Mouse (Mus musculus) B cell, adult 2 months (primary cell): ENCODE data around the gene Uaca.

Source experiments
- DNase-seq, 2 experiments: peaks; one replicate each; pipeline ENCODE4 v3.0.0; 2022

Gene Uaca

DNA sequence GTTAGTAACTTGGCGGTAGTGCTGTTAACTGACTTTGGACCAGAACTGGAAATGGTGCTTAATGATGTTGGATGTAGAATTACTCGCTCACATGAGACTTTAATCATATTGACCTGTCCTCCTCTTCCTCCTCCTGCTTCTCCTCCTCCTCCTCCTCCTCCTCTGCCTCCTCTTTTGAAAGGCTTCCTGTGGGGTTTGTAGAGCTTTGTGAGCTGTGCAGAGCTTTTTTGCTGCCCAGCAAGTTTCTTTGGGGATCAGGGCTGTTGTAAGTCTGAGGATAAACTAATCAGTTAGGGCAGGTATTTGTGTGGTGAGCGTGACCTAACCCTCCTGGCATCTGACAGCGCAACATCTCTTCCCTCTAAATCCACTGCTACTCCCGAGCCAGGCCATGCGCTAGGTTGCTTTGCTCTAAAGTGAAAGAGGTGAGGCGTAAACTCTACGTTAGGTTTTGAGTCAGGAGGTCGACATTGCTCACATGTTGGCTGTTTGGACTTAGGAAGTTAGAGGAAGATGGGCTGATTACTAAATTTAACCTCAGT, 44.1 kb downstream of the Uaca start:
- no peak for DNase-seq

GRCm38 (mm10) chr9:60841393-60841792, 47.1 kb downstream of the Uaca start:
- no peak for DNase-seq

- no peak for DNase-seq
Measured at GRCm38 (mm10) chr9:60843415-60844076, 49.2 kb downstream of the Uaca start.

- DNase-seq = no peak
Measured at GRCm38 (mm10) chr9:60848730-60849129, 54.4 kb downstream of the Uaca start.

- no peak for DNase-seq
Measured at GRCm38 (mm10) chr9:60849986-60850385, 55.6 kb downstream of the Uaca start.

DNA sequence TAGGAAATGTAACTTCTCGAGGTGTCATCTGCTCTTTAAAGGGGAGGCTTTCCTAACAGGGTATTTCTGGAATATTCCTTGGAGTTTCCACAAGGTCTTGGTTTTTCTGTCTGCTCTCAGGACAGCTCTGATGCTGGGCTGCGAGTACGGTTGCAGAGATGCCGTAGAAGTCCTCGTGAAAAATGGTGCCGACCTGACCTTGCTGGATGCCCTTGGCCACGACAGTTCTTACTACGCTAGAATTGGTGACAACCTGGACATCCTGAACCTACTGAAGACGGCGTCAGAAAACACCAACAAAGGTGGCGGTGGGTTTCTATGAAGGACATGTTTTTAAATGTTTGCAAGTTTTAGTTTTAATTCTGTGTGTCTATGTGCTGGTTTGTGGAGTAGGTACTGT, 59.9 kb downstream of the Uaca start:
- no peak for DNase-seq

GRCm38 (mm10) chr9:60857833-60858232, 63.5 kb downstream of the Uaca start:
- peak; percentile 39 to 43 for DNase-seq

DNA sequence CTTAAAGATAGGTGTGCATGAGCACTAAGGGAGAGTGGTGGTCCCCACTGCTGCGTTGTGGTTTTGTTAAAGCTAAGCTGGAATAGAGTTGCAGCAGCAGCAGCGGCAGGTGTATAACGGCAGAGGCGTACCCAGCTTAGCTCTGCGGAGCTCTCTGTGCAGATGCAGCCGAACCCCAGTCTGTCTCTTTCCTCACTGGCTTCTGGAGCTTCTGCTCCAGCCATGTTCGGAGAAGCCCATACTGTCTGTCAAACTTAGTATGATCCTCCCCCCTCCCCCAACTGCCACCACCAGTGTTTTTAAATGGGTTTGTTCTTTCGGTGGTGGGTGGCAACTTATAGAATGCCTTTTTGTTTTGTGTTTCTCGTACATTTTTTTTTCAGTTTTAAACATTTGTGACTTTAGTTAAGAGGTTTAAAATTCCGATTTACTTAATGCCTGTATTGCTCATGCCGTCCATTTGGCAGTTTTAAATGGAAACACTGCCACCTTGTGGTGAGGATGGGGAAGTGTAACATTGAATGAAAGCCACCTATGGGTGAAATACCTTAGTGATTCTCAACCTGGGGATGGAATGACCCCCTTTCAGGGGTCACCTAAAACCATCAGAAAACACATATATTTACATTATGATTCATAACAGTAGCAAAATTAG, 64.1 kb downstream of the Uaca start:
- DNase-seq = peak; percentile 66 to 70

DNA sequence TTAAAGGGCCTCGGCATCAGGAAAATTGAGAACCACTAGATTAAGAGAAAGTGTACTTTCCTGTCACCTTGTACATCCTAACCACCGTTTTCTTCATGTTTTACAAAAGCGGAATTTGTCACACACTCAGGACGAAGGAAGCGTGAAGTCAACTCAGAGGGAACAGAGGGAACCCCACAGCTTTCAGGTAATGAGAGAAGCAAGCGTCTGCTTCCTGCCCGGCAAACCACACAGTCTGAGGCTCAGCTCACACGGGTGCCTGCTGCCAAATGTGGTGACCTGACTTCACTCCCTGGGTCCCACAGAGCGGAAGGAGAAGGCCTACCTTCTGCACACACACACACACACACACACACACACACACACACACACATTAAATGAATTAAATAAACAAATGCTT, 64.7 kb downstream of the Uaca start:
- no peak for DNase-seq

GRCm38 (mm10) chr9:60861030-60861429, 66.7 kb downstream of the Uaca start:
- no peak for DNase-seq

DNA sequence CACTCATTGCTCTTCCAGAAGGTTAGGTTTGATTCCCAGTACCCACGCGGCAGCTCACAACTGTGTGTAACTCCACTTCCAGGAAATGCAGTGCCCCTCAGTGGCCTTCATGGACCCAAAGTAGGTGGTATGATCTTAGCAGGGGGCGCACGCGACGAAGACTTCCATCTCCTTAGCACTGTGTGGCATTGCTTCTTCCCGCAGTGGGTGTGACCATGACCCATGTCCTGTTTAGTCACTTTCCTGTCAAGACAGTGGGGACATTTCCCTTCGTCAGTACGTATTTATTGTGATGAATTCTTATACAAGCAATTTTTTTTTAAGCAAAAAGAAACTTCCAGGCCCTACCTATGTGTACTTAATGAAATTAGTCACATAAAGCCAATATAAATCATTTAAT, 70.3 kb downstream of the Uaca start:
- no peak for DNase-seq

DNA sequence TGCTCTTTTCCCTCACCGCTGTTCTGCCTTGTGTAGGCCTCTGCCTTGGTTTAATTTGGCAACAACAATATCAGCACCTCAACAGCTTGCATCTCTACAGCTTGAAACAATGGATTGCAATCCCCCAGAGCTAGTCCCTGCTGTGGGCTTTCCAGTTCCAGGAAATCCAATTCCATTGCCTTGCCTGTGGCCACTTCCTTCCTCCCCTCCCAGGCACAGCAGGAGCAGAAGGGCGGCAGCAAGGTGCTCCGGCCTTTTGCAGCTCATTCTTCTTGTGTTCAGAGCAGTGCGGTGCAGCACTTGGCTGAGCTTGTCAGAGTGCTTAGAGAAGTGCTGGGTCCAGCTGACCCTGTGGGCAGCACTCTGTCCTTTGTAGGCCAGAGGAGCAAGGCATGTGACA, 71.5 kb downstream of the Uaca start:
- DNase-seq = no peak

DNA sequence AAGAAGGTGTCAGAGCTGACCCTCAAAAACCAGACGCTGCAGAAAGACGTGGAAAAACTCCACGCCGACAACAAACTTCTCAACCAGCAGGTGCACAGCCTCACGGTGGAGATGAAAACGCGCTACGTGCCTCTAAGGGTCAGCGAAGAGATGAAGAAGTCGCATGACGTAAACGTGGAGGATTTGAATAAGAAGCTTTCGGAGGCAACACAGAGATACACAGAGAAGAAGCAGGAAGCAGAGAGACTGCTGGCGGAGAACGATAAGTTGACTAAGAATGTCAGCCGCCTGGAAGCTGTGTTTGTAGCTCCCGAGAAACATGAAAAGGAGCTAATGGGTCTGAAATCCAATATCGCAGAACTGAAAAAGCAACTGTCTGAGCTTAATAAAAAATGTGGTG, 76.1 kb downstream of the Uaca start:
- no peak for DNase-seq

DNA sequence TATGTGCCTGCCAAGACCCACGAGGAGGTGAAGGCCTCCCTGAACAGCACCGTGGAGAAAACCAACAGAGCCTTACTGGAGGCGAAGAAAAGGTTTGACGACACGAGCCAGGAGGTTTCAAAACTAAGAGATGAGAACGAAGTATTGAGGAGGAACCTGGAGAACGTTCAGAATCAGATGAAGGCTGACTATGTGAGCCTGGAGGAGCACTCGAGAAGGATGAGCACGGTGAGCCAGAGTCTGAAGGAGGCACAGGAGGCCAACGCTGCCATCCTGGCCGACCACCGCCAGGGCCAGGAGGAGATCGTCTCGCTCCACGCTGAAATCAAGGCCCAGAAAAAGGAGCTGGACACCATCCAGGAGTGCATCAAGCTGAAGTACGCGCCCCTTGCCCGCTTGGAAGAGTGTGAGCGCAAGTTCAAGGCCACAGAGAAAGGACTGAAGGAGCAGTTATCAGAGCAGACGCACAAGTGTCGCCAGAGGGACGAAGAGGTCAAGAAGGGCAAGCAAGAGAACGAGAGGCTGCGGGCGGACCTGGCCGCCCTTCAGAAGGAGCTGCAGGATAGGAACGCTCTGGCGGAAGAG, 76.7 kb downstream of the Uaca start:
- no peak for DNase-seq

- DNase-seq = no peak
Measured at GRCm38 (mm10) chr9:60873257-60874054, 79.1 kb downstream of the Uaca start.

DNA sequence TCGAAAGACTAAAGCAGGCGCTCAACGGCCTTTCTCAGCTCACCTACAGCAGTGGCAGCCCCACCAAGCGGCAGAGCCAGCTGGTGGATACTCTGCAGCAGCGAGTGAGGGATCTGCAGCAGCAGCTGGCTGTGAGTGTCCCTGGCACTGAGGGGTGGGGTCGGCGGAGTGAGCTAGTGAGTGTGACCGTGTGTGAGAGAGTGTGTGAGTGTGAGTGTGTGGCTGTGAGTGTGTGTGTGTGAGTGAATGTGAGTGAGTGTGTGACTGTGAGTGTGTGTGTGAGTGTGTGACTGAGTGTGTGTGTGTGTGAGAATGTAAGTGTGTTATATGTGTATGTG, 79.7 kb downstream of the Uaca start:
- no peak for DNase-seq

DNA sequence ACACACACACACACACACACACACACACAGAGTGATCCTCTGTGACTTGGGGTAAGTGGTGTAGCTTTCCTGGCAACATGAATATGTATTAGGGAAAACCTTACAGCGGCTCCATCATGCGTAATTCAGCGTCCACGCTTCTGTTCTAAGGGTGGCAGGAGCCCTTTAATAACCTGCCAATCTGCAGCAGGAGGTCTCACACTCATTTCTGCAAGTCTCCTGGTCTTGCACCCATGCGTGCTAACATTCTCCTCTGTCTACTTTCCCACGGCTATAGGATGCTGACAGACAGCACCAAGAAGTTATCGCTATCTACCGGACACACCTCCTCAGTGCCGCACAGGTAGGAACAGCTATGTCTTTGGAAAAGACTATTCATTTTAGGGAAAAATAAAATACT, 81.7 kb downstream of the Uaca start:
- DNase-seq = no peak

DNA sequence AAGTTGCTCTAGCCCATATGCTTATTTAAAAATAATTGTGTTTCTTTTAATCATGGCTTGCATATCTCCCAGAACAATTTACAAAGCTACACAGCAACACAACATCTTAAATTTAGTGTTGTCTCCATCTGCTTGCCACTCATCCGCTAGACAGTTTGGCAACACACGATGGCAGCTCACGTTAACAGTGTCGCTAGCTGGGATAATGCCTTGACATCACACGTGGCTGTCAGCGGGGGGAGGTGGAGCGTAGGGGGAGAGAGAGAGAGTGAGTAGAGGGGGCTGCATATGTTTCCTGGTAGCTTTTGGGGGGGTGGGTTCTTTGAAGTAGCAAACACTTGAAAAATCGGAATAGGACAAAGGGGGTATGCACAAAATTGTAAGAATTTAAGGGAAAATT, 82.2 kb downstream of the Uaca start:
- DNase-seq = no peak

DNA sequence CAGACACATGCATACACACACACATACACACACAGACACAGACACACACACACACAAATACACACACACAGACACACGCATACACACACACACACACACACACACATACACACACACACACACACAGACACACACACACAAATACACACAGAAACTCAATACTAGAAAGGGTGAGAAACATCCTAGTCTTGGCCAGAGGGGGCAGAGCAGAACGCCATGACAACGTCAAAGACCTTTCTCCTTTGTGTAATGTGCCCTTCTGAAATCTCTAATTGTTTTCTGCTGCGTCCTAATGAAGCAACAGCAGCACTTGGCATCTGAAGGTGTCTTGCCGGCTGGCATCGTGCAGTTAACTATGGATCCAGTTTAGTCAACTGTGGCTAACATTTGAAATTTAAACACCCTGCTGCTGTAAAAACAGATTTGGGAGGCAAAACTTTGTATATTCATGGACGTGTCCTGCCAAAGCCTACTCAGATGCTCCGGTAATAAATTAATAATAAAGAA, 83.8 kb downstream of the Uaca start:
- no peak for DNase-seq

DNA sequence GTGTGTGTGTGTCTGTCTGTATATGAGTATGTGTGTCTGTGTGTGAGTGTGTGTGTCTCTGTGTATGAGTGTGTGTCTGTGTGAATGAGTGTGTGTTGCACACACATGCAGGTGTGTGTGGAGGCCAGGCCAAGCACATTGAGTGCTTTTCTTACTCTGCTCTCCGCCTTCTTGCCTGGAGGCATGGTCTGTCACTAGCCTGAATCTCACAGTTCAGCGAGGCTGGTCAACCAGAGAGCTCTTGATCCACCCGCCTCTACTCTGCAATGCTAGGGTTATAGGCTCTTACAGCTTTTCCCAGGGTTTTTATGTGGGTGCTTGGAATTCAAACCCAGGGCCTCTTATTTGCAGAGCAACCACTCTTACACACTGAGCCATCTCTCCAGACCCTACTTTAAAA, 84.3 kb downstream of the Uaca start:
- DNase-seq = no peak

GRCm38 (mm10) chr9:60885148-60885547, 90.8 kb downstream of the Uaca start:
- no peak for DNase-seq

DNA sequence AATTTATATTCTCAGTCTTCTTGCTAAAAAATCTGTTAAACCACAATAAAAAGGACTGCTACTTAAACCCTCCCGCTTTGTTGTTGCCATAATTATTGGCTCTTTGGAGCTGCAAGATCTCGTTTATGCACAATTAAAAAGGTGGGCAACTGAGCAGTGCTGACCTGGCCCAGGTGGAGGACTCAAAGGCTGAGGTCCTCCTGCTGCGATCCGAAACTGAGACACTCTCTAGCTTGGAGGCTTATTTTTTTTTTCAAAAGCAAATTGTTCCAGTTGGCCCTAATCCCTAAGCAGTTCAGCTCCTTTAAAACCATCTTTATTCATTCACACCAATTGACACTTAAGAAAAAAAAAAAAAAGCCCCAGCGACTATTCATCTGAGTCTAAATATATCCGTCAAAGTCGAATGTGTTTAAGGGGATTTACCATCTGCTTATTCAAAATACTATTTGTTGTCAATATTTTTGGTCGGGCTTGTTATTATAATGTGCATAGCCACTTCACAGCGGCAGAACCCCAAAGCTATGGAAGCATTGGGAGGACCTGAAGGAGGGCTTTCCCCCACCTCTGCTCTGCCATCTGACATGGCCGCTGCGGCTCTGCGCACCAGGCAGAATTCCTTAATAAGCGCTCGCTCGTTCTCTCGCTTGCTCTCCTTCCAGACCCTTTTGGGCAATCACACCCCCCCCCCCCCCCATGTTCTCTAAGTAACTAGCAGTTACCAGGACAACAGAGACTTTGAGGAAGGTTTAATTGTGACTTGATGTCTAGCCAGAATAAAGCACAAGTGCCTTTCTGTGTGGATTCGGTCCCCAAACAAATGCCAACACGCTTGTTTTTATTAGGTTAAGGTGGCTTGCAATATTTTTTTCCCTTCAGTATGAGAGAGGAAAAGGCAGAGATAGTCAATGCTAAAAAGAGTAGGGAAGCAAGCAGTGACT, 92.4 kb downstream of the Uaca start:
- DNase-seq = no peak
